Mouse (Mus musculus): ENCODE measurements around the gene Lnx1. TPM values are rescaled to one million over a fixed set of nuclear protein-coding genes. Genes with fewer than 3 reads are reported as not detected.

Lnx1 gene
- total RNA-seq, 1 experiment from 2014 or later = 5.0 TPM

- DNase-seq = no peak
Measured at GRCm38 (mm10) chr5:74694390-74694801, 8.3 kb downstream of the Lnx1 start.

GRCm38 (mm10) chr5:74693836-74694235 is 8.9 kb downstream of the Lnx1 start:
- no peak for DNase-seq

GRCm38 (mm10) chr5:74692411-74693090 is 10.2 kb downstream of the Lnx1 start:
- no peak for DNase-seq

- DNase-seq = no peak
Measured at GRCm38 (mm10) chr5:74688822-74689221, 13.9 kb downstream of the Lnx1 start.

GRCm38 (mm10) chr5:74684944-74685343 is 17.8 kb downstream of the Lnx1 start:
- DNase-seq = no peak

GRCm38 (mm10) chr5:74683832-74684231 is 18.9 kb downstream of the Lnx1 start:
- no peak for DNase-seq

GRCm38 (mm10) chr5:74682735-74683134 is 20.0 kb downstream of the Lnx1 start:
- DNase-seq = no peak

- DNase-seq = no peak
Measured at GRCm38 (mm10) chr5:74679631-74680030, 23.1 kb downstream of the Lnx1 start.

- no peak for DNase-seq
Measured at GRCm38 (mm10) chr5:74678693-74679092, 24.0 kb downstream of the Lnx1 start.

- DNase-seq = no peak
Measured at GRCm38 (mm10) chr5:74677399-74678338, 25.0 kb downstream of the Lnx1 start.

GRCm38 (mm10) chr5:74672556-74672955 is 30.2 kb downstream of the Lnx1 start:
- DNase-seq = no peak

GRCm38 (mm10) chr5:74670877-74671276 is 31.8 kb downstream of the Lnx1 start:
- DNase-seq = peak; percentile 17

GRCm38 (mm10) chr5:74669925-74670324 is 32.8 kb downstream of the Lnx1 start:
- no peak for DNase-seq

GRCm38 (mm10) chr5:74668956-74669355 is 33.8 kb downstream of the Lnx1 start:
- DNase-seq = no peak

GRCm38 (mm10) chr5:74662618-74663017 is 40.1 kb downstream of the Lnx1 start:
- no peak for DNase-seq

- no peak for DNase-seq
Measured at GRCm38 (mm10) chr5:74661734-74662560, 40.8 kb downstream of the Lnx1 start.

- no peak for DNase-seq
Measured at GRCm38 (mm10) chr5:74659856-74660255, 42.9 kb downstream of the Lnx1 start.

GRCm38 (mm10) chr5:74659281-74659680 is 43.4 kb downstream of the Lnx1 start:
- no peak for DNase-seq

GRCm38 (mm10) chr5:74657930-74658329 is 44.8 kb downstream of the Lnx1 start:
- no peak for DNase-seq

- no peak for DNase-seq
Measured at GRCm38 (mm10) chr5:74656410-74656809, 46.3 kb downstream of the Lnx1 start.

GRCm38 (mm10) chr5:74654527-74654926 is 48.2 kb downstream of the Lnx1 start:
- DNase-seq = no peak

GRCm38 (mm10) chr5:74653766-74654165 is 48.9 kb downstream of the Lnx1 start:
- no peak for DNase-seq

GRCm38 (mm10) chr5:74649122-74649521 is 53.6 kb downstream of the Lnx1 start:
- no peak for DNase-seq

Data from adrenal gland, postnatal 25 days (tissue).